Mouse (Mus musculus) liver, adult 2 months (tissue): ENCODE results near the gene Pih1d1. TPM values are rescaled to one million over a fixed set of nuclear protein-coding genes. Genes with fewer than 3 reads are reported as not detected.
"Not testable (repeated sequence)": the region's sequence is repeated elsewhere in the genome, so short reads cannot be mapped to it uniquely, and the experiment has no call there.

Experiments
- DNase-seq: peaks from one replicate; pipeline ENCODE4 v3.0.0-alpha.2; 2011; ENCODE audit warnings: low read depth, low spot score; ENCODE audit errors: extremely low read depth
- H3K27ac ChIP-seq: fragments of 200-500 bp; replicated peaks from 2 replicates; pipeline ENCODE4 v1.5.1; 2012; ENCODE audit warnings: low read depth, mild to moderate bottlenecking, control low read depth, inconsistent platforms, low read length; ENCODE audit not compliant: insufficient read depth
- H3K27me3 ChIP-seq: fragments of 200-500 bp; 2 replicates; pipeline ENCODE4 v1.6.1; 2012; ENCODE audit warnings: mild to moderate bottlenecking, moderate library complexity, low read length, inconsistent platforms; ENCODE audit not compliant: control insufficient read depth, insufficient read depth
- H3K36me3 ChIP-seq: fragments of 200-500 bp; 2 replicates; pipeline ENCODE4 v1.6.1; 2012; ENCODE audit warnings: low read length, inconsistent platforms; ENCODE audit not compliant: control insufficient read depth, insufficient read depth
- H3K4me1 ChIP-seq: fragments of 200-500 bp; 2 replicates; pipeline ENCODE4 v1.6.1; 2011; ENCODE audit warnings: low read length; ENCODE audit not compliant: control insufficient read depth, insufficient read depth
- H3K4me3 ChIP-seq: fragments of 200-500 bp; 2 replicates; pipeline ENCODE4 v1.5.1; 2011; ENCODE audit warnings: low read depth, mild to moderate bottlenecking, control low read depth, low read length, moderate library complexity; ENCODE audit not compliant: insufficient read depth
- H3K79me2 ChIP-seq: fragments of 200-500 bp; 2 replicates; pipeline ENCODE4 v1.6.1; 2012; ENCODE audit warnings: inconsistent platforms, mild to moderate bottlenecking, low read length, moderate library complexity; ENCODE audit not compliant: control insufficient read depth, insufficient read depth
- H3K9ac ChIP-seq: fragments of 200-500 bp; 2 replicates; pipeline ENCODE4 v1.6.1; 2012; ENCODE audit warnings: low read depth, mild to moderate bottlenecking, control low read depth, inconsistent platforms, low read length
- CTCF ChIP-seq: fragments of 200-500 bp; IDR thresholded peaks from 2 replicates; pipeline ENCODE4 v1.5.1; 2011; ENCODE audit warnings: low read depth, low read length, control low read depth
- POLR2A ChIP-seq: fragments of 200-500 bp; IDR thresholded peaks from 2 replicates; pipeline ENCODE4 v1.6.1; 2011; ENCODE audit warnings: low read length, control low read depth; ENCODE audit not compliant: insufficient read depth; ENCODE audit errors: extremely low read depth
- WGBS: fragments of 180-500 bp; shearing (Covaris S2); methylation state at CpG from one replicate; pipeline ENCODE4 v1.1.7; 2018; 5-methylcytosine and 5-hydroxymethylcytosine counted together
- polyA plus RNA-seq: library from polyadenylated mRNA; depleted of rRNA; stranded (reverse); fragments of >200 nt; gene quantifications from 2 replicates; pipeline ENCODE4 v1.2.3, GENCODE M21; 2012
- total RNA-seq: library from RNA; depleted of rRNA; stranded (reverse); fragments of >200 nt; gene quantifications from 2 replicates; pipeline ENCODE4 v1.2.3, GENCODE M21; 2014

Gene Pih1d1
- total and polyA plus RNA-seq, 2 experiments, result 48.0 to 62.1 TPM

- peaks cover 16% of the 10 kb centered on the region for H3K4me1 ChIP-seq
- TF ChIP-seq CTCF, result no peak
- TF ChIP-seq POLR2A, result no peak
- 24% methylated on average over 11 of the region's 11 CpGs for WGBS
- no peaks in the 10 kb centered on the region for H3K27me3 ChIP-seq
- peak overlapping the region; percentile 92 for H3K27ac ChIP-seq
- no peaks in the 10 kb centered on the region for H3K79me2 ChIP-seq
- peak; percentile 97 for DNase-seq
- no peak overlapping the region for H3K4me3 ChIP-seq
- peak overlapping the region; percentile 28; the same call in 1 of the 2 replicates for H3K9ac ChIP-seq
- peaks cover 19% of the 10 kb centered on the region; the same call in 1 of the 2 replicates for H3K36me3 ChIP-seq
Observed at GRCm38 (mm10) chr7:45147899-45148298, 6.2 kb upstream of the Pih1d1 start.

- Histone ChIP-seq H3K4me3 (no peak overlapping the region), H3K27me3 (no peaks in the 10 kb centered on the region), H3K27ac (peak overlapping the region; percentile 92), H3K79me2 (no peaks in the 10 kb centered on the region), H3K4me1 (peaks cover 16% of the 10 kb centered on the region), H3K9ac (peak overlapping the region; percentile 30), H3K36me3 (peaks cover 15% of the 10 kb centered on the region; the same call in 1 of the 2 replicates)
- no peak for TF ChIP-seq CTCF
- WGBS, result 13% methylated on average over 4 of the region's 4 CpGs
- DNase-seq, result peak; percentile 76
Observed at GRCm38 (mm10) chr7:45148534-45149098, 5.5 kb upstream of the Pih1d1 start.

- Histone ChIP-seq H3K36me3 (peaks cover 8% of the 10 kb centered on the region; the same call in 1 of the 2 replicates), H3K4me3 (no peak overlapping the region), H3K79me2 (no peaks in the 10 kb centered on the region), H3K27ac (peak overlapping the region; percentile 92), H3K27me3 (no peaks in the 10 kb centered on the region), H3K4me1 (peaks cover 16% of the 10 kb centered on the region), H3K9ac (no peak overlapping the region)
- WGBS, result 92% methylated on average over 6 of the region's 6 CpGs
- no peak for DNase-seq
- TF ChIP-seq CTCF (no peak), POLR2A (no peak)
Observed at GRCm38 (mm10) chr7:45149545-45149944, 4.6 kb upstream of the Pih1d1 start.

GRCm38 (mm10) chr7:45150321-45150720 is 3.8 kb upstream of the Pih1d1 start:
- WGBS, result 89% methylated on average over 4 of the region's 4 CpGs
- H3K4me3 ChIP-seq, result no peak overlapping the region
- TF ChIP-seq CTCF (no peak), POLR2A (no peak)
- peaks cover 5% of the 10 kb centered on the region; the same call in 1 of the 2 replicates for H3K36me3 ChIP-seq
- H3K27me3 ChIP-seq, result no peaks in the 10 kb centered on the region
- H3K9ac ChIP-seq, result no peak overlapping the region
- peak overlapping the region; percentile 28 for H3K27ac ChIP-seq
- H3K79me2 ChIP-seq, result no peaks in the 10 kb centered on the region
- DNase-seq, result no peak
- H3K4me1 ChIP-seq, result peaks cover 16% of the 10 kb centered on the region

GRCm38 (mm10) chr7:45151303-45151702 is 2.8 kb upstream of the Pih1d1 start:
- whole genome bisulfite sequencing, result 72% methylated on average over 11 of the region's 11 CpGs
- Histone ChIP-seq H3K36me3 (no peaks in the 10 kb centered on the region), H3K27me3 (no peaks in the 10 kb centered on the region), H3K4me1 (peaks cover 16% of the 10 kb centered on the region), H3K79me2 (no peaks in the 10 kb centered on the region), H3K4me3 (no peak overlapping the region), H3K27ac (no peak overlapping the region), H3K9ac (no peak overlapping the region)
- no peak for TF ChIP-seq POLR2A
- TF ChIP-seq CTCF, result no peak
- no peak for DNase-seq

- not testable (repeated sequence) for H3K9ac ChIP-seq, H3K36me3 ChIP-seq, DNase-seq, H3K4me3 ChIP-seq, H3K27ac ChIP-seq, H3K79me2 ChIP-seq, H3K27me3 ChIP-seq
- H3K4me1 ChIP-seq, result peaks cover 13% of the 10 kb centered on the region
- WGBS, result 73% methylated on average over 2 of the region's 2 CpGs
Observed at GRCm38 (mm10) chr7:45153052-45153451, 1.1 kb upstream of the Pih1d1 start.
